Mouse (Mus musculus): Measurements from ENCODE around the gene Upf1. TPM values are rescaled to one million over a fixed set of nuclear protein-coding genes. Genes with fewer than 3 reads are reported as not detected.

Upf1 gene
- total RNA-seq, 2 experiments from 2014 or later = 29.8 to 31.1 TPM

GRCm38 (mm10) chr8:70329124-70329834, 23.8 kb downstream of the Upf1 start, which contains the start of gene Gdf1:
Gene Gdf1 (plus strand): TSS chr8:70329817.
- no peak for DNase-seq (ENCODE audit: low spot score)

GRCm38 (mm10) chr8:70327512-70327911, 25.6 kb downstream of the Upf1 start:
- no peak for DNase-seq (ENCODE audit: low spot score)

- no peak for DNase-seq (ENCODE audit: low spot score)
These were observed 29.4 kb downstream of the Upf1 start for GRCm38 (mm10) chr8:70323716-70324115.

DNA sequence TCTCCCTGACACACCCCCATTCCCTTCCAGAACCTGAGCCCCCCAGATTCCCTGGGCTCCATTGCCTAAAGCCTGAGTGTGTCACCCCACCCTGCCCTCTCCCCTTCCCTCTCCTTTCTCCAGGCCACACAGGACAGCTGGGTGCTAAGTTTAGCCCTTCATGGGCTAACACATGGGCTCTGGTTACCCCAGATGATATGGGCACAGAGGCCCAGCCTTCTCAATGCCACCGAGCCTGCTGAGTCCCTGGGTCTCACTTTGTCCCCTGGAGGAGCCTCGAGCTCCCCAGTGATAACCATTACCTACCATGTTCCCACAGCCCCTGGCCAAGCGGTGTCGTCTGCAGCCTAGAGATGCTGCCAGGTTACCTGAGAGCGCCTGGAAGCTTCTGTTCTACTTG, 35.2 kb downstream of the Upf1 start:
- DNase-seq (ENCODE audit: low spot score) = peak; percentile 73

DNA sequence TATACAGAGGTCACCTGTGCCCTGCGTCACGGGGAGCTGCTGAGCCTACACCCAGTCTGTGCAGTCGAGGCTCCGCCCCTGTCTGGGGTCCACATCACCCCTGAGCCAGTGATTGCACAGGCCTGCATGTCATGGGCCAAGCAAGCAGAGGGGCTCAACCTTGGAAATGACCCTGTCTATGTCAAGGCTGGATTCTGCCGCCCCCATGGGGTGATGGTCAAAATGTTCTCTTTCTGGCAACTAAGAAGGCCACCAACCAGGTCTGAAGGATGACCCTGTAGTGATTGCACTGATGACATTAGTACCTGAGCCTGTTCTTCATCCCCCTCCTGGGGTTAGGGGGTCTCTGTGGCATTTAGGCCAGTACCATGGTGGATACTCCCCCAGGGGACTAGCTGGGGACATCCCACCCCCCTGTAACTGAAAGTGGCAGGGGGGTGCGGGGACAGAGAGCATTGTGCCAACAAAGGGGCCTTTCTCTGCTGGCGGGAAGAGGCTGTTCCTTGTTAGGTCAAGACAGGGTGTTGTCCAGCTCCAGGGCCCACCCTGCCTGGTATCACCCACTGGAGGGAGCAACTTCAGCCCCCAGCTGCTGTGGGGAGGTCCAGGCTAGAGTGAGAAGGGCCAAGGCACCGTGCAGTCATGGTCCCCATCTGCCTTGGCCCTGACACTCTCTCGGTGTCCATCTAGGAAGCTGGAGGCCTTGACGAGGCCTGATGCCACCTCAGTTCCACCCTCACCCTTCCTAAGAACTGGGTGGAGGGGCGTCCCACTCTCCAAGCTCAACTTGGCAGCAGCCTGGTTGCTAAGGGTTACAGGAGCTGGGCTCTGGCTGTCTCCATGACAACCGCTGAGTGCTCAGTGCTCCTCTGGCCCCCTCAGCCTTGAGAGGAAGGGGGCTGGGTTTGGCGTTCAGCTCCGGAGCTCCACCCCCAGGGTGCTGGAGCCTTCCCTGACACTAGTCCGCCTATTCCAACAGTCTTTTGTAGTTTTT, 36.3 kb downstream of the Upf1 start:
- peak; percentile 40 for DNase-seq (ENCODE audit: low spot score)

GRCm38 (mm10) chr8:70315624-70316510, 37.2 kb downstream of the Upf1 start, which contains the start of gene Cers1:
Gene Cers1 (plus strand): TSS chr8:70315775.
- peak; percentile 63 for DNase-seq (ENCODE audit: low spot score)

GRCm38 (mm10) chr8:70313399-70313798, 39.7 kb downstream of the Upf1 start:
- DNase-seq (ENCODE audit: low spot score) = peak; percentile 94

GRCm38 (mm10) chr8:70309311-70309710, 43.8 kb downstream of the Upf1 start:
- no peak for DNase-seq (ENCODE audit: low spot score)

DNA sequence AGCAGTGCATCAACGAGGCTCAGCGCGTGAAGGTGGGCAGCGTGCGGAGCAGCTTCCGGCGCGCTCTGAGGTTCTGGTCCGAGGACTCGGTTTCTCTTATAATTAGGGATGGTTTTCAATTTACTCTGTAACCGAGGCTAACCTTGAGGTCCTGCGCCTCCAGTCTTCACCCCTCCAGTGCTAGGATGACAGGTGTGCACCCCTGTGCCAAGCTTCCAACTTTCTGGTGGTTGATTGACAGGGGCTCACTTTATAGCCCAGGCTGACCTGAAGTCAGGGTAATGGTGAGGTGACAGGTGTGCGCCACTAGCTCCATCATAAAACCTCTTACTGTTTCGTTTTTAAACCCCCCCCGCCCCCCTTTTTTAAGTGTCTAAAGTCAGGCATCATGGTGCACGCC, 50.2 kb downstream of the Upf1 start:
- DNase-seq (ENCODE audit: low spot score) = no peak

GRCm38 (mm10) chr8:70302358-70302890, 50.7 kb downstream of the Upf1 start, which contains the start of the genes Ddx49 and Cope:
Gene Ddx49 (minus strand): TSS chr8:70302489.
Gene Cope (plus strand): TSS chr8:70302518.
- peak; percentile 93 for DNase-seq (ENCODE audit: low spot score)

- DNase-seq (ENCODE audit: low spot score) = no peak
These were observed 52.2 kb downstream of the Upf1 start for GRCm38 (mm10) chr8:70300881-70301280.

DNA sequence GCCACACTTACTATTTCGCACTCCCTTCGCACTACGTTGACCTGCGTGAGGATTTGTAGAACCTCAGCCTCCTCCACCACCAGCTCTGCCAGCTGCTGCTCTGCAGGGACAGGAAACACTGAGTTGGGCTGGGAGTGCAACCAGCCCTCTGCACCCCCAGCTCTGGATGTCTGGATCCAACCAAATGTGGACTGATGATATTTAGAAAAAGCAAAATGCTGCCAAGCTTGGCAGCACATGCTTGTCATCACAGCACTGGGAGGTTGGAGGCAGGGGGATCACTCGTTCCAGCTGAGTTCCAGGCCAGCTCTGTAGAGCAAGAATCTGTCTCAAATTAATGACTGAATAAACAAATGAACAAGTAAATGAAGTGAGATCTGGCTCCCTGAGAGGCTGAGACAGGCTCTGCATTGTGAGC, 59.1 kb downstream of the Upf1 start:
- no peak for DNase-seq (ENCODE audit: low spot score)

- DNase-seq (ENCODE audit: low spot score) = no peak
These were observed 66.3 kb downstream of the Upf1 start for GRCm38 (mm10) chr8:70286737-70287136.

DNA sequence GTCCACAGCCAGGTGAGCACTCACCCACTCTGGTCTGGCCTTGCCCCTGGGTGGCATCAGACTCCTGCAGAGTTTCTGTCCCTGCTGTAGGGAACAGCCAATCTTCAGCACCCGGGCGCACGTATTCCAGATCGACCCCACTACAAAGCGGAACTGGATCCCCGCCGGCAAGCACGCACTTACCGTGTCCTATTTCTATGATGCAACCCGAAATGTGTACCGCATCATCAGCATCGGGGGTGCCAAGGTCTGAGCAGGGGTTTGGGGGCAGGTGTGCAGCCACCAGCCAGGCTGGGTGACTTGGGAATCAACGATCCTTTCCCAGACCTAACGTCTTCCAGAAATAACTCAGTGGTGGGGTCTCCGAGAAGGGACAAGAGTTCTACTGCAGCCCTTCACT, 67.8 kb downstream of the Upf1 start:
- no peak for DNase-seq (ENCODE audit: low spot score)

- DNase-seq (ENCODE audit: low spot score) = no peak
These were observed 68.7 kb downstream of the Upf1 start for GRCm38 (mm10) chr8:70284421-70284820.

DNA sequence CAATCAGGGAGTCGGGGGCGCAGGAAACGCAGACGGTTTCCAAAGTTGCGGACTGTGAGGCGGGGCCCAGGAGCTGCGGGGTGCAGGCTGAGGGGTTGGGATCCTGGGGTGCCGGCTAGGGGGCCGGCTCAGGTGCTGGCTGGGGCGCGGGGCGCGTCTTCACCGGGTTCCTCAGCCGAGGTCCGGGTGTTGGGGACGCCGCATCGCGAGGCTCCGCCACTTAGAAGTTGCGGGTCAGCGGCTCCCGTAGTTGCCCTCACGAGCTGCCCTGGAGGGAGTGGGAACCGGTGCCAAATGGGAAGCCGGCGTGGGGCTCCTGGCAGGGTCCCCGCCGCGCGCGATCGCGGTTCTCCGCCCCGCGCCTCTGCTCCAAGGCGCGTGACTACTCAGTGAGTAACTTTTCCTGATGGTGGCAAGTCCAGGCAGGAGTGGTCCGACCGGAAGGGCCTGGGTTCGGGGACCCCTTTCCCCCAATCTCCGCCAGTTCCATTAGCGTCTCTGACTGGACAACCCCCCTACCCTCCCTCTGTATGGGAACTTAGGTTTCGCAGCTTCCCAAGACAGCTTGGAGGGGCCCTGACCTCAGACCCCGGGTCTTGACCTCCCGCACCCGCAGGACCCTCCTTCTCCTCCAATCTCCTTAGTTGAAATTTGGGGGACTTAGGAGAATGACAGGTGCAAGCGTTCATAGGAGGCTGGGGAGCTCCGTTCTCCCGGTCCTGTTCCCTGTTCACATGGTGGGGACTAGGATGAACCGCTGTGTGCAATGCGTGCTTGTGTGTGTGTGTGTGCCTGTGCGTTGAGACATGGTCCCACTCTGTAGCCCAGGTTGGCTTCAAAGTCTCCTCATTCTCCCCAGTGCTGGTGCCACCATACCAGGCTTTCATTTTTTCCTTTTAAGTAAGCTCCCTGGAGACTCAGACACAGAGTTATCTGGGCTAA, 69.7 kb downstream of the Upf1 start:
- peak; percentile 13 for DNase-seq (ENCODE audit: low spot score)

DNA sequence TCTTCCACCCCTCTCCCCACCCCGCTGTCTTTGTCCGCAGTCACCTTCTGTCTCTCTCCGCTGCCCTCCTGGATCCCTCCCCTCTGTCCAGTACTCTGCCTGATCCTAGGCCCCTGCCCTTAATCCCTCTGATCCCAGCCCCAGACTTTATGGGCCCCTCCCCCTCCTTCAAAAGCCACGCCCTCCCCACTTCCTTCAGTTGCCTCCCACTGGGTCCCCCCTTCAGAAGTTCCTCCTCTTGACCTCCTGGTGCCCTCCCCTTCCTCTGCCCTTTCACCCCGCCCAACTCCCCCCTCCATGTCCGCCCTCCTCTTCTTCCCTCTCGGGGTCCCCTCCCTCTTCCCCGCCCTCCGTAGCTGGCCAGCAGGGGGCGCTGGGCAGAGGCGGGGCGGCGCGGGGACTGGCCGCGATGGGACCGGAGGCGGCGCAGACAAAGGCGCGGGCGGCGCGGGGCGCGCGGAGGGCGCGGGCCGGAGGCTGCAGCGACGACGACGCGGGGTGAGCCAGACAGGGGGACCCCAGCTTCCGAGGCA, 70.4 kb downstream of the Upf1 start, which contains the start of gene Homer3:
Homer3 (plus strand) TSS at position 225 of the 533 bp plus-strand sequence.
- DNase-seq (ENCODE audit: low spot score) = peak; percentile 93

Measured in gastrocnemius, adult 18-20 months (tissue).